In the genomic region with DNA sequence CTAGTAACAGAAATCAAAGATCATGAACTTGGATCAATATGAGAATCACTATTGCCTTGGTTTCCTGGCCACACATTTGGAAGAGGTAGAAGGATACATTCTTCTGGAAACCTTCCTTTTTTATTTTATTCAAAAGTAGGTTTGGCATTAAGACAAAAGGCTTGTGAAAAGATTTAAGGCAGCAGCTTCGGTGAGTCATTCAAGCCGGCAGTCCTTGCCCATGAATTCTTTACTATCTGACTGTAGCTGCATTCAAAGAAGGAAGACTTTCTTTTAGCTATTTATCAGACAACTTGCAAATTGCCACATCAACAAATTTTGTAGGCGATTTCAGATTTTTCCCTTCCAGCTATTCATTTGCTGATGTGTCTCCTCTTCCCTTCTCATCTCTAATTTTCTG, we compare ENCODE assay signal across 15 mouse cellular contexts.
A peak's percentile ranks its signal among the peaks of the same experiment; 100 is the strongest.
DNase-seq lines count a peak whose midpoint lies in the region.
"Had no signal": no experiment of that assay in that cellular context is flagged by ENCODE, and none has a peak within 500 bp of the region (broad histone marks: within the 10 kb centered on the region; RNA-seq: fewer than 3 reads in every experiment).

No protein-coding gene starts in this region.

- DNase-seq in adrenal gland, adult 2 months = peak; percentile 23
- DNase-seq in adrenal gland, postnatal 14 days = no peak
- peak; percentile 5 for DNase-seq in left cerebral cortex, adult 11 months (ENCODE audit: low spot score)
- no peak for DNase-seq in left cerebral cortex, postnatal 10 days (ENCODE audit: extremely low spot score in 1 of 2, low spot score in 2 of 2)
- peak; percentile 39 for DNase-seq in Muller cell, postnatal 12 days (ENCODE audit: inconsistent ontology term)
- DNase-seq in left cerebral cortex, postnatal 25 days (ENCODE audit: low spot score in 2 of 2) = peak; percentile 10 to 73
- DNase-seq in cerebellum, adult 9-11 months = no peak
- no peak for DNase-seq in heart, postnatal 36 days
- DNase-seq: cerebellum, adult 18-20 months; cerebellum, postnatal 36 days; kidney, postnatal 14 days; layer of hippocampus, postnatal 36 days; lung, adult 18-20 months; lung, postnatal 10 days; thymus, postnatal 25 days had no signal

- intact Hi-C loops in left cerebral cortex, postnatal 10 days (cut with DNase I) = no loop called here
- intact Hi-C loops in left cerebral cortex, postnatal 25 days (cut with DNase I) = no loop called here
- intact Hi-C loops in heart, postnatal 36 days (cut with DNase I) = no loop called here

Comparison
In these comparisons a context has a peak if more than half of its experiments do, and no peak if none do; other contexts are left out.
1. DNase-seq: peak in adrenal gland, adult 2 months (single experiment), left cerebral cortex, adult 11 months (single experiment), Muller cell, postnatal 12 days (single experiment) and left cerebral cortex, postnatal 25 days (2 of 2); none in adrenal gland, postnatal 14 days (single experiment), left cerebral cortex, postnatal 10 days (0 of 2), cerebellum, adult 9-11 months (single experiment) and heart, postnatal 36 days (0 of 2).